Mouse (Mus musculus) neural tube, embryonic 13.5 days (tissue): ENCODE measurements at regions not wholly inside any gene's neighbourhood (a gene's known extent, or its start where the extent isn't known, plus 50 kb on each side); places are given as distances from the start of the nearest gene placed in this dataset.
A peak's percentile ranks its signal among the peaks of the same experiment; 100 is the strongest.

Experiments used
- ATAC-seq: fragments of 200-750 bp; cut with Nextera tagmentation; 2 replicates; pipeline ENCODE4 v1.8.0; 2017; ENCODE audit warnings: low read depth, mild to moderate bottlenecking, moderate TSS enrichment, moderate library complexity
- H3K27ac ChIP-seq: fragments of 300-500 bp; sonication (generic); replicated peaks from 2 replicates; pipeline ENCODE4 v1.5.1; 2015; ENCODE audit warnings: moderate library complexity, mild to moderate bottlenecking, inconsistent platforms
- H3K27me3 ChIP-seq: fragments of 300-500 bp; sonication (generic); 2 replicates; pipeline ENCODE4 v1.6.1; 2015; ENCODE audit warnings: mild to moderate bottlenecking, inconsistent platforms
- H3K36me3 ChIP-seq: fragments of 300-500 bp; sonication (generic); 2 replicates; pipeline ENCODE4 v1.6.1; 2015; ENCODE audit warnings: mild to moderate bottlenecking, inconsistent platforms
- H3K4me1 ChIP-seq: fragments of 300-500 bp; sonication (generic); replicated peaks from 2 replicates; pipeline ENCODE4 v1.6.1; 2015; ENCODE audit warnings: inconsistent platforms
- H3K4me2 ChIP-seq: fragments of 300-500 bp; sonication (generic); 2 replicates; pipeline ENCODE4 v1.6.1; 2015; ENCODE audit warnings: inconsistent platforms, mild to moderate bottlenecking, moderate library complexity
- H3K4me3 ChIP-seq: fragments of 300-500 bp; sonication (generic); 2 replicates; pipeline ENCODE4 v1.5.1; 2015; ENCODE audit warnings: mild to moderate bottlenecking, inconsistent platforms
- H3K9ac ChIP-seq: fragments of 300-500 bp; sonication (generic); 2 replicates; pipeline ENCODE4 v1.6.1; 2015; ENCODE audit warnings: moderate library complexity, mild to moderate bottlenecking, inconsistent platforms
- H3K9me3 ChIP-seq: fragments of 300-500 bp; sonication (generic); 2 replicates; pipeline ENCODE4 v1.6.1; 2016; ENCODE audit warnings: inconsistent platforms
- WGBS: fragments of 180-500 bp; shearing (Covaris S2); methylation state at CpG from one replicate; pipeline ENCODE4 v1.1.7; 2015; 5-methylcytosine and 5-hydroxymethylcytosine counted together

DNA sequence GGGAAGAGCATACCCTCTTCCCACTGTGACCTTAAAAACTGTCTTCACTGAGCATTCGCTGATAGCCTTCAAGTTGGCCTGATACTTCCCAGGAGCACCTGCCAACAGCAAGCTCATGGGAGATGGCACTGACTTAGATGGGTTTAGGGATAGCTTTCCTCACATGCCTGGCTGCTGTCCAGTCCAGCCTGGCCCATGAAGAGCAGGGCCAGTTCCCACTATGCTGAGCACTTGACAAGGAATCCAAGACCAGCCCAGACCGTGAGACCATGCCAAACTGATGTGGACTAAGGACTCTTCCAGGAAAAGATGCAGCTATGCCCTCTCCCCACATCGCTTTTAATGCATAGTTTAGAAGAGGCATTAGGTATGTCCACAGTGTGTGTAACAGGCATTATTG lies 155.0 kb downstream of the Snx10 start:
- H3K4me2 ChIP-seq, result no peak overlapping the region
- no peaks in the 10 kb centered on the region for H3K9me3 ChIP-seq
- no peaks in the 10 kb centered on the region for H3K27me3 ChIP-seq
- ATAC-seq, result no peak
- H3K36me3 ChIP-seq, result no peaks in the 10 kb centered on the region
- H3K9ac ChIP-seq, result no peak overlapping the region
- H3K4me3 ChIP-seq, result no peak overlapping the region
- peaks cover 22% of the 10 kb centered on the region for H3K4me1 ChIP-seq
- 89% methylated on average over 3 of the region's 3 CpGs for WGBS
- no peak overlapping the region for H3K27ac ChIP-seq

DNA sequence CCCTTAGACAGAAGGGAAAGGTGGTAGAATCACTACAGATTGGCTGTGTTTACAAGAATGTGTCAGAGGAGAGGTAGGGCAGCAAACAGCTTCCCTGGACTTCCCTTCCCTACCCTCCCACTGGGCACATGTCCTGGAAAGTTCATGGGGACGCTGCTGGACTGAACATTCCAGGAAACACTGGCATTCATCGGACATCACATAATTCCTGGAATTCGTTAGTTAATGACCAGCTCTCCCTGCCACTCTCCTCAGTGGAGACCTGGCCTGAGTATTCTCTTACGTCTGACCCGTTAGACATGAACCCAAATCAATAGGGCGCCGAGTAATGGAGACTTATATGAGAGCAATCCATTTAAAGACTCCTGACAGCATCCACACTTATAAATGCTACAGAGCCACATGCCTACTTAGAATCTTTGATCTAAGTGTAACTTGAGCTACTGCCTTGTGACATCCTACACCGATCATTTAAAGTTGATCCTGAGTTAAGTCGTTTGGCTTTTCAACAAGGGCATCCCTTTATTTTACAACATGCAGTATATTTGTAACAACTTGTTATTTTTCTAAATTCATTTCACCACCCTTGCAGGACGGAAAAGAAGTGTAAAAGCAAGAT lies 156.6 kb downstream of the Snx10 start:
- no peak for ATAC-seq
- no peaks in the 10 kb centered on the region for H3K36me3 ChIP-seq
- peaks cover 27% of the 10 kb centered on the region for H3K4me1 ChIP-seq
- H3K4me3 ChIP-seq, result no peak overlapping the region
- no peak overlapping the region for H3K9ac ChIP-seq
- H3K9me3 ChIP-seq, result no peaks in the 10 kb centered on the region
- no peak overlapping the region for H3K27ac ChIP-seq
- no peak overlapping the region for H3K4me2 ChIP-seq
- WGBS, result 60% methylated on average over 10 of the region's 10 CpGs
- no peaks in the 10 kb centered on the region for H3K27me3 ChIP-seq

DNA sequence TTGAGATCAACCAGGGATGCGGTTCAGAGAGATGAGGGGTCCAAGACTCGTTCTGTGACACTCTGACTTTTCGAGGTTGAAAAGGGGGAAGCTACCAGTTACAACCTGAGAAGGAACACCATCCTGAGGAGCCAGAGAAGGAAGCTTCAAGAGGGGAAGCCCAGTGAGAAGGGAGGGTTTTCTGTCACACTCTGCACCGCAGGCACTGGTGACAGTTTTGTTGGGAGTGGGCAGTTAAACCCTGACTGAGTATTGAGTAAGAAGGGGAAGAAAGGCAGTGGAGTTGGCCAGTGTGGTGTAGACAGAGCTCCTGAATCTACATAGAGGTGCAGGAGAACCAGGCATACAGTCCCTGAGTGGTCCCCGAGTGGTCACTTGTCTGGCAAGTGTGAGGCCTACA lies 159.4 kb downstream of the Snx10 start:
- Histone ChIP-seq H3K9me3 (no peaks in the 10 kb centered on the region), H3K9ac (no peak overlapping the region), H3K4me3 (no peak overlapping the region), H3K27me3 (no peaks in the 10 kb centered on the region), H3K36me3 (no peaks in the 10 kb centered on the region), H3K4me2 (no peak overlapping the region), H3K27ac (no peak overlapping the region), H3K4me1 (peaks cover 15% of the 10 kb centered on the region)
- WGBS, result 88% methylated on average over 5 of the region's 5 CpGs
- no peak for ATAC-seq

DNA sequence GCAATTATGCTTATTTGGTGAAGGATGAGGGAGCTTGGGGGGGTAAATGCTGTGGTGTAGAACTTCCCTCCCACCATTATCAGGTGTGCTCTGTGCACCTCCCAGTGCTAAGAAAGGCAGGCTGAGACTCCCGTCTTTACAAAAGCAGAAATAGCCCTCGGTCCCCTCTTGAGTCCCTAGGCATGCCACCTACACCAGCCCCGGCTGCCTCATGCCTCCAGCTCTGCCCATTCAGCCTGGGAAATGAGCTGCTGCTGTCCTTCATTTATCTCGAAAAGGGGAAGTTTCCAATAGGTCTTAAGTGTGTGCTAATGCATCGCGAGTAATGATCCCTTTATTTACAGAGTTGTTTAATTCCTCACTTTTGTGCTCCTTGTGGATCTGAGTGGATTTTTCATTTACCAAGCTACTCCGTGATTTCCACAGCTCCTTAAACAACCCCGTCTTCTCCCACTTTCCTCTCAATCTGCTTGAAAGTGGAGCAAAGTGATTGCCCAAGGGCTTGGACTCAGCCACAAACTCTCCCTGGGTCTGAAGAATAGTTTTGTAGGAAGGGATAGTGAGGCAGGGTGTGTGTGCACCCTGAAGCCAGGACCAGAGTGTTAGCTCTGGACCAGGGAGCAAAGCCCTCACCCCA lies 162.1 kb downstream of the Snx10 start:
- no peak overlapping the region for H3K4me2 ChIP-seq
- H3K9ac ChIP-seq, result no peak overlapping the region
- WGBS, result 59% methylated on average over 8 of the region's 8 CpGs
- H3K9me3 ChIP-seq, result no peaks in the 10 kb centered on the region
- no peak overlapping the region for H3K4me3 ChIP-seq
- H3K36me3 ChIP-seq, result no peaks in the 10 kb centered on the region
- ATAC-seq, result no peak
- no peak overlapping the region for H3K27ac ChIP-seq
- no peaks in the 10 kb centered on the region for H3K27me3 ChIP-seq
- H3K4me1 ChIP-seq, result peaks cover 15% of the 10 kb centered on the region

DNA sequence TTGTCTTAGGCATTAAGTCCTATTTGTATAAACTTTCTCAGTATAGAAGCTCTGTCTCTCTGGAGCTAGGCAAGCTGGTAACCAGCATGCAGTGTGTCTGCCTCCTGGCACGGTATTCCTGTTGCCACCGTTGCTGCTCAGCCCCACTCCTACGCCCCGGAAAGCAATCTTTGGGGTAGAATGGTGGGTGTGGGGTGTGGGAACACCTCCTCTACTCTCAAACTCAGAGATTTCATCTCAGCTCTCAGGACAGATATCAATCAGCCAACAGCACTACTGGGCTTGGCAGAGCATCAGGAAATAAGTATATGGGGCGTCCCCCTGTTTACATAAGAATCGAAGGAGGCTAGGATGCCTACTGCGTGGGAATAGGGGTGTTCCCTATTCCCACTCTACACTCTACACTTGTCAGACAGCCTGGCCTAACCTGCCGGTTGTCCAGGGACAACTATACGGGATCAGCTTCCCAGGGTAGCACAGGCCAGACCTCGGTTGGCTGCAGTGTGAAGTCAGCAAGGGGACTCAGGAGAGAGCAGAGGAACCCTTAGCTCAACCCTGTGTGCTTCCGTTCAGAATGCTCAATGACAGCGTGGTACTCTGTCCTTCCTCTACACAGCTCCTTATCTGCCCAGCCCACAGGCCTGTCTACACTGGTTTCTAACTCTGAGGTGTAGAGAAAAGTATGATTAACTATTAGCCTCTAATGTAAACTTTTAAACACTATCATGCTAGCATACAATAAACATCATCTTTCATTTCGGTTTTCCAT lies 167.3 kb downstream of the Snx10 start:
- no peak for ATAC-seq
- WGBS, result 85% methylated on average over 13 of the region's 13 CpGs
- no peak overlapping the region for H3K9ac ChIP-seq
- no peaks in the 10 kb centered on the region for H3K27me3 ChIP-seq
- no peak overlapping the region for H3K27ac ChIP-seq
- H3K9me3 ChIP-seq, result no peaks in the 10 kb centered on the region
- H3K4me3 ChIP-seq, result no peak overlapping the region
- H3K36me3 ChIP-seq, result no peaks in the 10 kb centered on the region
- no peak overlapping the region for H3K4me2 ChIP-seq
- H3K4me1 ChIP-seq, result no peaks in the 10 kb centered on the region

DNA sequence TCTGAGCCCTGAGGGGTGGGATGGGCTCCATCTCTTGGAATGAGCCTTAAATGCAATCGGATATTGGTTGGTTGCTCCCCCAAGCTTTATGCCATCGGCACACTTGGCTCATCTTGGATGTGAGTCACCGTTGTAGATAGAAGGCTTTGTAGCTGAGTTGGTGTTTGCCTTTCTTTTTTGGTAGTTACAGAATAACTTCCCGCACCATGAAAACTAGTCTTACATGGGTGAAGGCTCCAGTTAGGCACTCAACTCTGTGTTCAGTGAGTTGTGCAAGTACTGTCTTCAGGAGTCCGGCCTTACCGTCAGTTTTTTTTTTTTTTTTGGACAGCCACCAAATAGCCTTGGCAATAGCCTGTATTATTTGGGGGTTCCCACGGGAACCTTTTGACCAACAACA lies 170.3 kb downstream of the Snx10 start:
- no peak overlapping the region for H3K4me2 ChIP-seq
- H3K27ac ChIP-seq, result no peak overlapping the region
- WGBS, result 77% methylated on average over 7 of the region's 7 CpGs
- H3K4me3 ChIP-seq, result no peak overlapping the region
- H3K9ac ChIP-seq, result no peak overlapping the region
- H3K9me3 ChIP-seq, result no peaks in the 10 kb centered on the region
- H3K4me1 ChIP-seq, result no peaks in the 10 kb centered on the region; the same call in 1 of the 2 replicates
- no peaks in the 10 kb centered on the region for H3K36me3 ChIP-seq
- H3K27me3 ChIP-seq, result no peaks in the 10 kb centered on the region
- no peak for ATAC-seq

DNA sequence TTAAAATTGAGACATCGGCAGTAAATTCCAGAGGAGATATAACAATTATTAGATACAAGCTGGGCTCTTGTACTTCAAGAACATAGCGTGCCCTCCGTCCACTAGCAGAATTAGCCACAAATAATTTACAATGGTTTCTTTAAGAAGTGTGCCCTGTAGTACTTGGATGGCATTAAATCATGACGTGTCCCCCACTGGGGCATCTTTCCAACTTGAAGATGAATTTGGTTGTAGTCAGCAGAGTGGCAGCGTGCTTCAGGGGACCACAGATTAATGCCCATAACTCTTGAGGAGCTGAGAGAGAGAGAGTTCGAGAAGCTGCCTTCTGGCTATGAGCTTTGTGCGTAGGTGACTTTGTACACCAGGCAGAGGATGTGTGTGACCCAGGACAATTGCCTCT lies 172.7 kb downstream of the Snx10 start:
- Histone ChIP-seq H3K27me3 (no peaks in the 10 kb centered on the region), H3K9me3 (no peaks in the 10 kb centered on the region), H3K36me3 (no peaks in the 10 kb centered on the region), H3K4me1 (no peaks in the 10 kb centered on the region; the same call in 1 of the 2 replicates), H3K27ac (no peak overlapping the region), H3K4me3 (no peak overlapping the region), H3K4me2 (no peak overlapping the region), H3K9ac (no peak overlapping the region)
- ATAC-seq, result no peak
- WGBS, result 49% methylated on average over 7 of the region's 7 CpGs

DNA sequence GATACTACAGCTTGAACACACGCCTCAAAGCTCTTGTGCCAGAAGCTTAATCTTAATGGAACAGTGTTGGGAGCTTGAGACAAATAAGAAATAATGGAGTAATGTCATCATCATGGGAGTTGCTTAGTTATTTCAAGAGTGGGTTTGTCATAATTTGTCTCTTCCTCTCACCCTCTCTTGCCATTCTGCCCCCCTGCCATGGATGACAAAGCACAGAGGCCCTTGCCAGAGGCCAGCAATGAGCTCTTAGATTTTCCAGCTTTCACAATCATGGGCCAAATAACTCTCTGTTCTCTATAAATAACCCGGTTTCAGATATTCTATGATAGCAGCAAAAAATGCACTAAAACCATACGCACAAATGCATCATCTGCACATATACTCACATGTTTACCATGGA lies 174.1 kb downstream of the Snx10 start:
- ATAC-seq, result no peak
- 96% methylated on average over 3 of the region's 3 CpGs for whole genome bisulfite sequencing
- peaks cover 5% of the 10 kb centered on the region for H3K4me1 ChIP-seq

DNA sequence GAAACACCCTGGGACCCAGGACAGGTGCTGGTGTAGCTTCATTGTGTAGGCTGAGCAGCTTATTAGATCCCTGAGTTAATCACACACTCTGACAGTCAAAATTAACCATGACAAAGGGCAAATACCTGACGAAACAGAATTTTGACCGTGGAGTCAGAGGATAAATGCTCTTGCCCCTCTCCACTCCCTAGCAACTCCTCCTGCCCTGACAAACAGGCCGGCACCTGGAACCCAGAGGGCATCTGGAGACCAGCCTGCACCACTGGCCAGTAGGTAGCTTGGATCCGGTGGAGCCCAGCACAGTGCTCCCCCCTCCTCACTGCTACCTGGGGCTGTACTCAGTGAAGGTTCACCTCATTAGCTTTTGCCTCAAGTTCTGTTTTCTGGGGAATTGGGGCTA lies 174.5 kb downstream of the Snx10 start:
- H3K9ac ChIP-seq, result no peak overlapping the region

More for the DNA sequence above, 174.1 kb downstream of the Snx10 start:
- Histone ChIP-seq H3K27me3 (no peaks in the 10 kb centered on the region), H3K4me2 (no peak overlapping the region), H3K9me3 (no peaks in the 10 kb centered on the region), H3K9ac (no peak overlapping the region), H3K27ac (no peak overlapping the region), H3K4me3 (no peak overlapping the region), H3K36me3 (no peaks in the 10 kb centered on the region)

DNA sequence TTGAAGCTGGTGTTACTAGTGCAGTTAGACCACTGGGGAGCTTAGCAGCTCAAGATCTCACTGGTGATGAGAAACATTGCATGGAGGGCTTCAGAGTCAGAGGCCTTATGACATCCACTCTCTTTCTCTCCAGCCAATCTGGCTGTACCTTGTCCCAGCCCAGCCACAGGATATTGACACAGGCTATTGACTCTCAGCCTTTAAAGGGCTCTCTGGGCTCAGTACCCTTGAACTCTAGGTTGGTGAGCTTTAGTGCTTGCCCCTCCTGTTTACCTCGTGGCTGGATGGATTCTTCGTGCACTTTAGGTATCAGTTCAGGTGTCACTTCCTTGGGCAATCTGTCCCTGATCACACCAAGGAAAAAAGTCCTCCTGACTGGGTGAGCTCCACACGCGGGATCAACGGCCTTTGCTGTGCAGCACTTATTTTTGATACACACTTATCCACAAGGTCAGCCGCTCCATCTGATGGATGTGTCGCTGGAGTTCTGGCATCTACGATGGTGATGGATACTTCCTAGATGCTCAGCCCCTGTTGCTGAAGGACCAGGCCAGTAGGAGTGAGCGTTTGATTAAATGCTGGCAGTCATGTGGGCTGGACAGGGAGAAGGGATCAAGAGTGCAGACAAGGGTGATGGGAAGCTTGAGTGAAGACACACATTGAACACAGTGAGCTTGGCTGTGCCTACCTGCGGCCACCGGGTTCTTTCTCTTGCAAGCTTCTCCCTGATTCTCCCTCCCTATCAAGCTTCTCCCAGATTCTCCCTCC lies 177.7 kb downstream of the Snx10 start:
- no peaks in the 10 kb centered on the region for H3K36me3 ChIP-seq
- peaks cover 15% of the 10 kb centered on the region for H3K4me1 ChIP-seq
- H3K27me3 ChIP-seq, result no peaks in the 10 kb centered on the region
- 93% methylated on average over 11 of the region's 11 CpGs for WGBS
- no peak overlapping the region for H3K4me3 ChIP-seq
- H3K4me2 ChIP-seq, result no peak overlapping the region
- no peak for ATAC-seq
- no peaks in the 10 kb centered on the region for H3K9me3 ChIP-seq
- H3K27ac ChIP-seq, result no peak overlapping the region
- H3K9ac ChIP-seq, result no peak overlapping the region

More for the DNA sequence above, 174.5 kb downstream of the Snx10 start:
- Histone ChIP-seq H3K27ac (no peak overlapping the region), H3K4me2 (no peak overlapping the region), H3K4me3 (no peak overlapping the region), H3K4me1 (peaks cover 9% of the 10 kb centered on the region), H3K9me3 (no peaks in the 10 kb centered on the region), H3K27me3 (no peaks in the 10 kb centered on the region), H3K36me3 (no peaks in the 10 kb centered on the region)
- ATAC-seq, result no peak
- WGBS, result 72% methylated on average over 4 of the region's 4 CpGs

DNA sequence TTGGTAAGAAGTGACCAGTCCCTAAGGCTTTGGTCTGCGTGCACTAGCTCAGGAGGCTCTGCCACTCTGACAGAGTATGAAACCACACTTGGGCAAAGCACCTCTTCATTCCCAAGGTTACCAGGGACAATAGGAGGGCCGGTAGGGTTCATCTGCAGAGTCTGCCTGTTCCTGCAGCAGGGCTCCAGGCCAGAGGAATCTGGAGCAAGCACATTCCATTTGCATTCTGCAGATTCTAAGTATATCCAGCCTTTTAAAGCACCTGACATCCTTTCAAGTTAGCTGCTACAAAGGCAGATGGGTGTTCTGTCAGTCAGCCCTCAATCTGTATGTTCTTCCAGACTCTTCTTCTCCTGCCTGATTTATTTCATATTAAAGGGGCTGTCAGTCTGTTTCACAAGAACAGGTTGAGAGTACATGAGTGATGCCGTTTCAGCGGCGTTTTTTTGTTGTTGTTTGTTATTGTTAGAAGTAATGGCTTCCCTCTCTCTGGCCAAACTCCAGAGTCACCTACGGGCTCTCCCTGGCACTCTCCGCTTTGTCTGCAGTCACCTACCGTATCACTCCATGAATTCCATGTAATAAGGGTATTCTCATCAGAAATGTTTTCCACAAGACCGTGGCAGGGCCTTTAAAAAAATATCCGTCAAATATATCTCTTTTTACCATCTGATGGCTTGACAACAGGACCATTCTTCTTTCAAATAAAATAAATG lies 178.9 kb downstream of the Snx10 start:
- WGBS, result 76% methylated on average over 10 of the region's 10 CpGs
- Histone ChIP-seq H3K9ac (no peak overlapping the region), H3K9me3 (no peaks in the 10 kb centered on the region), H3K4me2 (no peak overlapping the region), H3K4me3 (no peak overlapping the region), H3K27me3 (no peaks in the 10 kb centered on the region), H3K36me3 (no peaks in the 10 kb centered on the region), H3K27ac (0 out of 2 replicates have a peak overlapping the region, but pooled peaks have one; percentile 14), H3K4me1 (peaks cover 22% of the 10 kb centered on the region)
- ATAC-seq, result no peak
